Mouse (Mus musculus) MEL (cell line): ENCODE measurements around the gene Ankrd44. TPM values are rescaled to one million over a fixed set of nuclear protein-coding genes. Genes with fewer than 3 reads are reported as not detected.

Source experiments
- DNase-seq: peaks from one replicate; pipeline ENCODE4 v3.0.0; 2011; ENCODE audit warnings: low read depth, low spot score
- H3K27ac ChIP-seq: 2 replicates; pipeline ENCODE4 v1.5.1; 2012; ENCODE audit warnings: low read depth, mild to moderate bottlenecking, control low read depth, low read length, moderate library complexity; ENCODE audit not compliant: control insufficient read depth
- H3K27me3 ChIP-seq, 2 experiments: fragments of 150-350 bp in 1 of 2; sonication (generic) in 1 of 2; 2 replicates each; pipeline ENCODE4 v1.6.1; 2012; ENCODE audit warnings: low read length in 2 of 2, mild to moderate bottlenecking in 2 of 2, improper control_type of control experiment in 1 of 2, moderate library complexity in 1 of 2; ENCODE audit not compliant: insufficient read depth in 2 of 2, control insufficient read depth in 1 of 2
- H3K36me3 ChIP-seq, 2 experiments: 2 replicates each; pipeline ENCODE4 v1.6.1; 2012 to 2014; ENCODE audit warnings: low read length in 2 of 2, improper control_type of control experiment in 1 of 2, inconsistent platforms in 1 of 2, mild to moderate bottlenecking in 1 of 2; ENCODE audit not compliant: insufficient read depth in 2 of 2, control insufficient read depth in 1 of 2
- H3K4me1 ChIP-seq, 2 experiments: fragments of 150-350 bp in 1 of 2; sonication (generic) in 1 of 2; 2 replicates each; pipeline ENCODE4 v1.6.1; 2012; ENCODE audit warnings: low read length in 2 of 2, improper control_type of control experiment in 1 of 2, mild to moderate bottlenecking in 1 of 2; ENCODE audit not compliant: insufficient read depth in 2 of 2, control insufficient read depth in 1 of 2
- H3K4me3 ChIP-seq, 2 experiments: fragments of 150-350 bp in 1 of 2; sonication (generic) in 1 of 2; 2 replicates each; pipeline ENCODE4 v1.5.1; 2012; ENCODE audit warnings: low read depth in 2 of 2, low read length in 2 of 2, mild to moderate bottlenecking in 2 of 2, moderate library complexity in 2 of 2, control low read depth in 1 of 2, improper control_type of control experiment in 1 of 2; ENCODE audit not compliant: control insufficient read depth in 1 of 2, insufficient read depth in 1 of 2
- H3K79me2 ChIP-seq: 2 replicates; pipeline ENCODE4 v1.6.1; 2012; ENCODE audit warnings: mild to moderate bottlenecking, low read length, moderate library complexity; ENCODE audit not compliant: control insufficient read depth, poor library complexity, insufficient read depth
- H3K9ac ChIP-seq: 2 replicates; pipeline ENCODE4 v1.6.1; 2012; ENCODE audit warnings: low read depth, mild to moderate bottlenecking, control low read depth, low read length, moderate library complexity; ENCODE audit not compliant: control insufficient read depth, poor library complexity, severe bottlenecking
- H3K9me3 ChIP-seq: fragments of 150-350 bp; sonication (generic); replicated peaks from 2 replicates; pipeline ENCODE4 v1.6.1; 2012; ENCODE audit warnings: mild to moderate bottlenecking, low read length, improper control_type of control experiment, moderate library complexity; ENCODE audit not compliant: insufficient read depth
- BHLHE40 ChIP-seq: IDR thresholded peaks from 2 replicates; pipeline ENCODE4 v1.6.1; 2012; ENCODE audit warnings: low read depth, mild to moderate bottlenecking, inconsistent platforms, low read length, improper control_type of control experiment, borderline replicate concordance
- CHD1 ChIP-seq: IDR thresholded peaks from 2 replicates; pipeline ENCODE4 v1.6.1; 2012; ENCODE audit warnings: low read depth, mild to moderate bottlenecking, inconsistent platforms, low read length, improper control_type of control experiment
- CTCF ChIP-seq, 3 experiments: IDR thresholded peaks in 2 of 3; conservative IDR thresholded peaks in 1 of 3; 2 replicates each; pipeline ENCODE4 v1.5.1; 2011 to 2012; ENCODE audit warnings: low read length in 3 of 3, low read depth in 2 of 3, mild to moderate bottlenecking in 2 of 3, improper control_type of control experiment in 1 of 3, inconsistent platforms in 1 of 3, mixed read lengths in 1 of 3, moderate library complexity in 1 of 3; ENCODE audit not compliant: control insufficient read depth in 1 of 3, insufficient read depth in 1 of 3, poor library complexity in 1 of 3, severe bottlenecking in 1 of 3
- E2F4 ChIP-seq: IDR thresholded peaks from 2 replicates; pipeline ENCODE4 v1.6.1; 2011; ENCODE audit warnings: low read depth, low read length, improper control_type of control experiment, borderline replicate concordance
- ELF1 ChIP-seq: IDR thresholded peaks from 2 replicates; pipeline ENCODE4 v1.6.1; 2014; ENCODE audit warnings: low read depth, mild to moderate bottlenecking, inconsistent platforms, low read length, improper control_type of control experiment, moderate library complexity
- HCFC1 ChIP-seq: IDR thresholded peaks from 2 replicates; pipeline ENCODE4 v1.6.1; 2012; ENCODE audit warnings: low read depth, mild to moderate bottlenecking, inconsistent platforms, low read length, improper control_type of control experiment, moderate library complexity
- JUND ChIP-seq: IDR thresholded peaks from 2 replicates; pipeline ENCODE4 v1.6.1; 2011; ENCODE audit warnings: low read depth, mild to moderate bottlenecking, improper control_type of control experiment, low read length
- MAX ChIP-seq: IDR thresholded peaks from 2 replicates; pipeline ENCODE4 v1.6.1; 2011; ENCODE audit warnings: low read length, improper control_type of control experiment
- MEF2A ChIP-seq: IDR thresholded peaks from 2 replicates; pipeline ENCODE4 v1.6.1; 2014; ENCODE audit warnings: low read depth, mild to moderate bottlenecking, inconsistent platforms, low read length, improper control_type of control experiment; ENCODE audit not compliant: poor library complexity, insufficient replicate concordance, severe bottlenecking; ENCODE audit errors: extremely low read depth
- MYB ChIP-seq: IDR thresholded peaks from 2 replicates; pipeline ENCODE4 v1.6.1; 2011; ENCODE audit warnings: mild to moderate bottlenecking, low read depth, low read length, improper control_type of control experiment
- MYC ChIP-seq: IDR thresholded peaks from 2 replicates; pipeline ENCODE4 v1.6.1; 2011; ENCODE audit warnings: low read depth, mild to moderate bottlenecking, low read length, improper control_type of control experiment, moderate library complexity
- NELFE ChIP-seq: IDR thresholded peaks from 2 replicates; pipeline ENCODE4 v1.6.1; 2011; ENCODE audit warnings: low read depth, low read length, improper control_type of control experiment
- POLR2A ChIP-seq, 2 experiments: IDR thresholded peaks; 2 replicates each; pipeline ENCODE4 v1.6.1; 2011 to 2012; ENCODE audit warnings: low read length in 2 of 2, mild to moderate bottlenecking in 2 of 2, control low read depth in 1 of 2, improper control_type of control experiment in 1 of 2, low read depth in 1 of 2, moderate library complexity in 1 of 2; ENCODE audit not compliant: control insufficient read depth in 1 of 2, insufficient read depth in 1 of 2, poor library complexity in 1 of 2
- SMC3 ChIP-seq: IDR thresholded peaks from 2 replicates; pipeline ENCODE4 v1.6.1; 2011; ENCODE audit warnings: low read depth, low read length, improper control_type of control experiment
- TAL1 ChIP-seq: IDR thresholded peaks from 2 replicates; pipeline ENCODE4 v1.6.1; 2012; ENCODE audit warnings: mild to moderate bottlenecking, inconsistent platforms, low read length, moderate library complexity, mixed read lengths
- TCF12 ChIP-seq: IDR thresholded peaks from 2 replicates; pipeline ENCODE4 v1.6.1; 2014; ENCODE audit warnings: low read depth, mild to moderate bottlenecking, inconsistent platforms, low read length, improper control_type of control experiment, moderate library complexity
- USF2 ChIP-seq, 2 experiments: IDR thresholded peaks; 2 replicates each; pipeline ENCODE4 v1.6.1; 2011 to 2012; ENCODE audit warnings: improper control_type of control experiment in 2 of 2, low read length in 2 of 2, borderline replicate concordance in 1 of 2, inconsistent platforms in 1 of 2, low read depth in 1 of 2, mild to moderate bottlenecking in 1 of 2; ENCODE audit not compliant: insufficient read depth in 1 of 2
- ZMIZ1 ChIP-seq: IDR thresholded peaks from 2 replicates; pipeline ENCODE4 v1.6.1; 2012; ENCODE audit warnings: low read depth, mild to moderate bottlenecking, inconsistent platforms, low read length, improper control_type of control experiment, moderate library complexity
- polyA plus RNA-seq, 2 experiments: library from polyadenylated mRNA; stranded (reverse) in 1 of 2; unstranded in 1 of 2; fragments of >175 nt in 1 of 2; fragments of >200 nt in 1 of 2; gene quantifications; 2 replicates each; pipeline versions ENCODE4 v1.2.1 to v1.2.4; 2012; ENCODE audit warnings: low replicate concordance in 2 of 2, low read depth in 1 of 2; ENCODE audit not compliant: insufficient read length in 2 of 2, insufficient read depth in 1 of 2, missing spikeins in 1 of 2
- total RNA-seq: library from RNA; depleted of rRNA; stranded (reverse); fragments of 300-350 nt; gene quantifications from 2 replicates; pipeline ENCODE4 v1.2.3, GENCODE M21; 2012

The Ankrd44 gene
- total and polyA plus RNA-seq, 3 experiments = 2.3 to 4.4 TPM; not detected in 1

GRCm38 (mm10) chr1:54745666-54746065 lies 180.5 kb downstream of the Ankrd44 start:
- no peak overlapping the region for H3K4me3 ChIP-seq
- DNase-seq = no peak
- H3K9ac ChIP-seq = no peak overlapping the region
- H3K9me3 ChIP-seq = no peaks in the 10 kb centered on the region
- no peaks in the 10 kb centered on the region for H3K27me3 ChIP-seq
- peaks cover 0 to 17% of the 10 kb centered on the region in 2 experiments; a peak in 2 of 4 replicates for H3K36me3 ChIP-seq
- H3K4me1 ChIP-seq = peaks cover 5 to 9% of the 10 kb centered on the region in 2 experiments; a peak in 2 of 4 replicates
- no peak overlapping the region for H3K27ac ChIP-seq
- TF ChIP-seq HCFC1 (no peak), ZMIZ1 (no peak), CTCF (IDR thresholded peaks at IDR 0.05 in 2 of 3, conservative IDR thresholded peaks at IDR 0.05 in 1 of 3; ENCODE audit: control insufficient read depth in 1 of 3, insufficient read depth in 1 of 3, low read depth in 2 of 3, low read length in 3 of 3, poor library complexity in 1 of 3, severe bottlenecking in 1 of 3) (no peak)
- no peaks in the 10 kb centered on the region for H3K79me2 ChIP-seq

GRCm38 (mm10) chr1:54744171-54744570 lies 182.0 kb downstream of the Ankrd44 start:
- H3K36me3 ChIP-seq = peaks cover 0 to 19% of the 10 kb centered on the region in 2 experiments; a peak in 2 of 4 replicates
- H3K4me1 ChIP-seq = peaks cover 5 to 9% of the 10 kb centered on the region in 2 experiments; a peak in 2 of 4 replicates
- no peak overlapping the region for H3K9ac ChIP-seq
- H3K27ac ChIP-seq = no peak overlapping the region
- no peak overlapping the region for H3K4me3 ChIP-seq
- TF ChIP-seq BHLHE40 (no peak), JUND (no peak), CHD1 (no peak), MYC (no peak), MEF2A (no peak), MYB (no peak), USF2 (IDR thresholded peaks at IDR 0.05; ENCODE audit: borderline replicate concordance in 1 of 2, insufficient read depth in 1 of 2, low read depth in 1 of 2, low read length in 2 of 2) (no peak)
- no peaks in the 10 kb centered on the region for H3K9me3 ChIP-seq
- DNase-seq = peak; percentile 13
- H3K27me3 ChIP-seq = no peaks in the 10 kb centered on the region
- no peaks in the 10 kb centered on the region for H3K79me2 ChIP-seq

- no peak for TF ChIP-seq TAL1
- TF ChIP-seq E2F4 = no peak
- TF ChIP-seq MEF2A = no peak
- no peak for TF ChIP-seq HCFC1
- no peak for TF ChIP-seq ELF1
- no peak for TF ChIP-seq SMC3
- no peak for TF ChIP-seq MAX
- TF ChIP-seq POLR2A (IDR thresholded peaks at IDR 0.05; ENCODE audit: control insufficient read depth in 1 of 2, insufficient read depth in 1 of 2, low read depth in 1 of 2, low read length in 2 of 2, poor library complexity in 1 of 2) = no peak
- TF ChIP-seq NELFE = no peak
- TF ChIP-seq TCF12 = no peak
- Histone ChIP-seq H3K9me3 (no peaks in the 10 kb centered on the region), H3K4me1 (peaks cover 5 to 9% of the 10 kb centered on the region in 2 experiments; a peak in 2 of 4 replicates), H3K27me3 (no peaks in the 10 kb centered on the region), H3K79me2 (no peaks in the 10 kb centered on the region), H3K27ac (no peak overlapping the region), H3K9ac (no peak overlapping the region), H3K36me3 (peaks cover 0 to 18% of the 10 kb centered on the region in 2 experiments; a peak in 2 of 4 replicates), H3K4me3 (no peak overlapping the region)
- DNase-seq = no peak
These were observed 183.1 kb downstream of the Ankrd44 start for GRCm38 (mm10) chr1:54743072-54743471.
